Mouse (Mus musculus) urinary bladder, adult 18-20 months (tissue): Measurements from ENCODE around the gene 2610028H24Rik.

ENCODE experiments used
- DNase-seq, 2 experiments: peaks; one replicate each; pipeline ENCODE4 v3.0.0; 2022; ENCODE audit warnings: low spot score in 2 of 2, mixed read lengths in 2 of 2

Gene 2610028H24Rik

DNA sequence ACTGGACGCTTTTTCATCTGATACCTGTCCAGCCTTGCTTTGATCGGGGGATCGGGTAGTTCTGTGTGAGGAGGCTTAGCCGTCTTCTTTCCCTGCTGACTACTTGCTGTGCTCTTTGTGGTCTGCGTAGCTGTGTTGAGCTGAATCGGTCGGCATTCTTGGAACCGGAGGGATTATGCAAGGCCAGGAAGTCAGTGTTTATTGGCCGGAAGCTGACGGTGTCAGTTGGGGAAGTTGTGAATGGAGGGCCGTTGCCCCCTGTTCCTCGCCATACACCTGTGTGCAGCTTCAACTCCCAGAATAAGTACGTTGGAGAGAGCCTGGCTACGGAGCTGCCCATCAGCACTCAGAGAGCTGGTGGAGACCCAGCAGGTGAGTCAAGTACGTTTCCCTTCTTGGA, 40.3 kb downstream of the 2610028H24Rik start:
- DNase-seq = no peak

GRCm38 (mm10) chr10:76493527-76493926, 44.6 kb downstream of the 2610028H24Rik start:
- no peak for DNase-seq

DNA sequence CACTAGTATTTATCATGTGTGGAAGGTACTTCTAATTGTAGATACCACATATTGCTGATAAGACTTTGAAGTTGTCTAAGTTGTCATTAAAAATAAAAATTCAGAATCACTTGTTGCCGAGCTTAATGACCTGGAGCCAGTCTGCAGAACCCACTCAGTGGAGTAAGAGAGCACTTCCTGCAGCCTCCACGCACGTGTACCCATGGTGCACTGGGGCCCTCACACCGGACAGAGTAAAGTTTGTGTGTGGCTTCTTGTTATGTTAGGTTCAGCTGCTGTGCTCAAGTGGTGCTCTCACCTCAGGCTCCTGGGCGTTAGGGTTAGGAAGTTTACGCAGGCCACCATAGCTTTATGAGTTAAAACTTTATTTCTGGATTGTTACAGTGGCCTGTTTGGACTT, 46.6 kb downstream of the 2610028H24Rik start:
- no peak for DNase-seq

GRCm38 (mm10) chr10:76496366-76496765, 47.5 kb downstream of the 2610028H24Rik start:
- no peak for DNase-seq

DNA sequence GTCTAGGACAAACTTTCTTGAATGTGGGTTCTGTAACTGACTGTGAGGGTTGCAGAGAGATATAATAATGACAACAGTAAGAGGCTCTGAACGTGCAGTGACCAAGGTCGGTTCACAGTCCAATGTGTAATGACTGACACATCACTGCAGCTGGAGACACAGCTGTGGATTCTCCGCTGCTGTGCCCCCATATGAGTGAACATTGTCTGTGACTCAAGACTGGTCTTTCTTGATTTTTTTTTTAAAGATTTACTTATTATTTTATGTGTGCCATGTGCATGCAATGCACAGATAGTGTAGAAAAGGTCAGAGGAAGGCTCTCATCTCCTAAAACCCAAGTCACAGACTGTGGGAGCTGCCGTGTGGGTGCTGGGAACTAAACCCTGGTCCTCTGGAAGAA, 48.6 kb downstream of the 2610028H24Rik start:
- no peak for DNase-seq

- no peak for DNase-seq
These were observed 55.5 kb downstream of the 2610028H24Rik start for GRCm38 (mm10) chr10:76504271-76504943.

DNA sequence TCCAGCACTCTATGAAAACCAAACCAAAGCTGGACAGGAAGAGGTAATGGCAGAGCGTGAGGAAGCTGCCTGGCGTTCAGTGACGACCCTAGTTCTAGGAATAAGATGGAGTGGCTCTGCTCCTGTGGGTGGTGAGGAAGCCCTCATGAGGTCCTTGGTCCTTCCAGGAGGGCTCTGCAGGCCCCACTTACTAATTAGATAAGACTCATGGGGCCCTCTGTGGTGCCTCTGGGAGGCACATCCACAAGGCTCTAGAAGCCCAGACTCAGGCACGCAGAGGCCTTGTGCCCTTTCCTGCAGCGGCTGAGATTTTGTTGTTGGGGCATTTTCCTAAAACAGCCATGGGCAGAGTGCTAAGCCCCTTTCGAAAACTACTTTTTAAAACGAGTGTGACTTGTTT, 57.0 kb downstream of the 2610028H24Rik start:
- DNase-seq = no peak
